Mouse (Mus musculus) kidney, postnatal 14 days (tissue): ENCODE data around the gene Kir3dl1.
"Not testable (repeated sequence)": the region's sequence is repeated elsewhere in the genome, so short reads cannot be mapped to it uniquely, and the experiment has no call there.

Experiments
- DNase-seq: peaks from one replicate; pipeline ENCODE4 v3.0.0; 2022; ENCODE audit warnings: mixed read lengths

Gene Kir3dl1

GRCm38 (mm10) chrX:136517699-136518098, at the start of gene Kir3dl1:
TSS of gene Kir3dl1 (plus strand) at chrX:136517999.
- DNase-seq: not testable (repeated sequence)

DNA sequence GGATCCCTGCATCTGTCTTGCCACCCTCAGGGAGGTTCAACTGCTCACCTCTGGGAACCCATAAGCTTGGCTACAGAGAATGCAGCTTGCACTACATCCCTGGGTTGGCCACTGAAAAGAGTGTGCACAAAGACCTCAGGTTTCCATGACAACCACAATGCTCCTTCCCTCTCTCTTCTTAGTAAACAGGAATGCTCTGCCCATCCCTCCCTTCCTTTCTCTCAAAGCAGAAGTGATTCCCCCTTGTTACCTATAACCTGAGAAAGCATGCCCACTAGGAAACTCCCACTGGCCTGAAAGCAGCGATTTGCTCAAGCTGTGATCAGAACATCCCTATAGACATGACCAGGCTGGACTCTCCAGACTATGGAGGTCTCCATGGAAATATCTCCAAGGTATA, 26.2 kb downstream of the Kir3dl1 start, which contains the start of gene Kir3dl2:
Kir3dl2 (minus strand) TSS at position 101 of the 400 bp plus-strand sequence.
- not testable (repeated sequence) for DNase-seq

DNA sequence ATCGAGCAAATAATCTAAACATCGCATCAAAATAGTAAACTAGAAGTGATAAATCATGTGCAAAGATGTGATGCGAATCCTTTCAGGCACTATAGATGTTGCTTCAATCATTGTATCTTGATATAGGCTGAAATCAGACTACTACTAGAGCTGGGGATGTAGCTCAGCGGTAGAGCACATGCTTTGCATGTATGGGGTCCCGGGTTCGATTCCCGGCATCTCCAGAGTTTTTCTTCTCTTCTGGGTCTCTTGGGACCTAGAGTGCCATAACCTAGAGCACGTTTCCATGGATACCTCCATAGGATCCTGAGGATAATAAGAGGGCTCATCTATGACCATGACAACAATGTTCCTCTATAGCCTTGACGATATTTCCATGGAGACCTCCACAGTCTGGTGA, 51.3 kb downstream of the Kir3dl1 start:
- DNase-seq: not testable (repeated sequence)
